Mouse (Mus musculus): Measurements from ENCODE around the gene Atp8b4.

DNA sequence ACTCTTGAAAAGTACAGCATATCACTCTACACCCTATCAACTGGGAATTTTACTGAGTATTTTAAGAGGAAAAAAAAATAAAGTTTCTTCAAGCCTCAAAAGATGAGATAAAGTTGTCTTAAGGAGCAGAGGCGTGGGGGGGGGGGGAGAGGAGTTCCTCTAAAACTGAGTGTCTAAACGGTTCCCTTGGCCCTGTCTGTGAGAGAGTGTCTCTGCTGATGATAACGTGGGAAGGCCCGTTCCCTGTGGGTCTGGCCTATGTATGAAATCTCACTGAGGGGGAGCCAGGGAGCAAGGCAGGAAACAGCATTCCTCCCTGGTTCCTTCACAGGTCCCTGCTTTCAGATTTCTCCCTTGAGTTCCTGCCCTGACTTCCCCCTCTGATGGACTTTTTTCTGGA, 130.7 kb downstream of the Atp8b4 start:
- TF ChIP-seq POLR2A (IDR thresholded peaks at IDR 0.05; ENCODE audit: low read depth, low read length) (no peak), CTCF (IDR thresholded peaks at IDR 0.05; ENCODE audit: extremely low read depth, insufficient read depth, insufficient read length, insufficient replicate concordance) (no peak)

Data from spleen, adult 2 months (tissue).